Mouse (Mus musculus) CH12.LX (cell line): ENCODE measurements around the gene Kcnc3.

Source experiments
- CHD1 ChIP-seq: IDR thresholded peaks from 2 replicates; pipeline ENCODE4 v1.6.1; 2012; ENCODE audit warnings: low read depth, low read length, improper control_type of control experiment, inconsistent platforms
- CTCF ChIP-seq, 2 experiments: IDR thresholded peaks in 1 of 2; conservative IDR thresholded peaks in 1 of 2; 2 replicates each; pipeline ENCODE4 v1.5.1; 2011 to 2012; ENCODE audit warnings: low read depth in 2 of 2, low read length in 2 of 2, improper control_type of control experiment in 1 of 2, inconsistent platforms in 1 of 2, mild to moderate bottlenecking in 1 of 2, moderate library complexity in 1 of 2
- E2F4 ChIP-seq: IDR thresholded peaks from 2 replicates; pipeline ENCODE4 v1.6.1; 2011; ENCODE audit warnings: low read depth, low read length, improper control_type of control experiment; ENCODE audit not compliant: insufficient replicate concordance
- ETS1 ChIP-seq: conservative IDR thresholded peaks from 2 replicates; pipeline ENCODE4 v1.6.1; 2012; ENCODE audit warnings: low read depth, mild to moderate bottlenecking, inconsistent platforms, low read length, improper control_type of control experiment, moderate library complexity
- JUN ChIP-seq: IDR thresholded peaks from 2 replicates; pipeline ENCODE4 v1.6.1; 2011; ENCODE audit warnings: low read depth, mild to moderate bottlenecking, low read length, improper control_type of control experiment, moderate library complexity; ENCODE audit not compliant: insufficient read depth
- MAFK ChIP-seq: IDR thresholded peaks from 2 replicates; pipeline ENCODE4 v1.6.1; 2011; ENCODE audit warnings: low read length, improper control_type of control experiment; ENCODE audit not compliant: insufficient replicate concordance
- POLR2A ChIP-seq: IDR thresholded peaks from 2 replicates; pipeline ENCODE4 v1.6.1; 2011; ENCODE audit warnings: low read depth, mild to moderate bottlenecking, improper control_type of control experiment, low read length
- TBP ChIP-seq: conservative IDR thresholded peaks from 2 replicates; pipeline ENCODE4 v1.6.1; 2011; ENCODE audit warnings: low read depth, low read length, improper control_type of control experiment
- USF1 ChIP-seq: IDR thresholded peaks from 2 replicates; pipeline ENCODE4 v1.6.1; 2014; ENCODE audit warnings: low read depth, mild to moderate bottlenecking, inconsistent platforms, low read length, improper control_type of control experiment

DNA sequence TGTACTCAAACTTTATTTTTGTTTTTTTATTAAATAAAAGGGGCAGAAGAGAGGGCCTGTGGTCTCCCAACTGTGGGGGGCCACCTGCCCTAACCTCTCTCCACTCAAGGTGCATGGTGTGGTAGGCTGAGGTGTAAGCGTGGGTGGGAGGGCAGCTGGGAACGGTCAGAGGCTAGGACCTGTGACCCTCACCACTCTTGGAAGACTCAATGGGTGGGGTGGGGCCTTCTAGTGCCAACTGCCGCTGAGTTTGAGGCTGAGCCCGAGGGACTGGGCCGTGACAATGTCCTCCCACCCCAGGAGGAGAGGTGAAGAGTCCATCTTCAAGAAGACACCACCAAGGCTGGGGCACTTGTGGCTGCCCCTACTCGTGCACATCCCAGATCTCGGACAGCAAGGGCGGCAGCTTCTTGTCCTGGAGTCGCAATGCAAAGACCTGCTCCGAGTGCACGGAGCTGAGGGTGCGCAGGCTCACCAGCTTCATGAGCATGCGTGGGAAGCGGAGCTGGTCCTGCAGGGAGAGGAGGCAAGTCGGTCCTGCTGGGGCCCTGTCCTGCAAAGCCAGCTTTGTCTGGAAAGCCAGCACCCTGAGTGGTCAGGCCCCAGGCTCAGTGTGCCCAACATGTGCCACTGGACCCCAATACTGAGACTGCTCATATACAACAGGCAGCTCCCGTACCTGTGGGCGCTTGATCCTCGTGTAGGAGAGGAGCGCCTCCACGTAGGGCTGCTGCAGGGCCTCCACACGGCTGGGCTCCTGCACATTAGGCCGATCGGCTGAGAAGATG lies 40.6 kb upstream of the Kcnc3 start:
- no peak for TF ChIP-seq CHD1
- no peak for TF ChIP-seq E2F4
- TF ChIP-seq POLR2A: no peak
- TF ChIP-seq JUN: no peak
- TF ChIP-seq MAFK: no peak
- TF ChIP-seq USF1: no peak
- no peak for TF ChIP-seq CTCF (conservative IDR thresholded peaks at IDR 0.05 in 1 of 2, IDR thresholded peaks at IDR 0.05 in 1 of 2; ENCODE audit: low read depth in 2 of 2, low read length in 2 of 2)
- TF ChIP-seq TBP: no peak
- TF ChIP-seq ETS1: no peak
